ENCODE assay signal across 9 mouse cellular contexts in the genomic region with DNA sequence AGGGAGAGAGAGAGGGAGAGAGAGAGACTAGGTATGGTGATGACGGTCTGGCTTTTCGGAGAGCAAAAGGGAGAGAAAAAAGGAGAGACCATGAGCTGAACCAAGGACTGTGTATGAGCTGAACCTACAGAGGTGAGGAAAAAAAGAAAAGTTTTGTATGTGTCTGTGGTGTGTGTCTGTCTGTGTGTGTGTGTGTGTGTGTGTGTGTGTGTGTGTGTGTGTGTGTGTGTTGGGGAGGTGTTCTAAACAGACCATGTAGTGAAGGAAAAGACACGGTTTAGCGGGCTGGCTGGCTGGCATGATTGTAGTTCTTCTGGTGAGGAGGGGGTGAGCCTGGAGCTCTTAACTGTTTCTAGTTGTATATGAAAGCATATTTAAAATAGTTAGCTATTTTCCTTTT.
DNase-seq lines count a peak whose midpoint lies in the region; ATAC-seq and TF ChIP-seq lines count a peak whose summit lies in the region.
"Had no signal": no experiment of that assay in that cellular context is flagged by ENCODE, and none has a peak within 500 bp of the region (broad histone marks: within the 10 kb centered on the region; RNA-seq: fewer than 3 reads in every experiment).

No protein-coding gene starts in this region.

- no peak for ATAC-seq in liver, postnatal 0 days

- no peaks in the 10 kb centered on the region for H3K36me3 ChIP-seq in testis, adult 2 months (ENCODE audit: control insufficient read depth, insufficient read depth, low read length)
- H3K36me3 ChIP-seq in liver, postnatal 0 days (replicated peaks; ENCODE audit: insufficient read depth, low read length) = no peaks in the 10 kb centered on the region
- H3K36me3 ChIP-seq: liver, embryonic 15.5 days had no signal

- no peak overlapping the region for H3K9ac ChIP-seq in liver, postnatal 0 days (replicated peaks)
- H3K9ac ChIP-seq: liver, embryonic 15.5 days had no signal

- peak overlapping the region; percentile 72 for H3K27ac ChIP-seq in testis, adult 2 months (ENCODE audit: control insufficient read depth, insufficient read depth, low read depth, low read length)
- no peak overlapping the region for H3K27ac ChIP-seq in liver, postnatal 0 days (ENCODE audit: low read depth)
- H3K27ac ChIP-seq: liver, embryonic 15.5 days had no signal

- no peaks in the 10 kb centered on the region for H3K27me3 ChIP-seq in testis, adult 2 months (ENCODE audit: control insufficient read depth, insufficient read depth, low read length)
- peaks cover 24% of the 10 kb centered on the region; the same call in 1 of the 2 replicates for H3K27me3 ChIP-seq in liver, postnatal 0 days (ENCODE audit: insufficient read depth, low read length)

- H3K9me3 ChIP-seq in liver, postnatal 0 days (ENCODE audit: low read length) = no peaks in the 10 kb centered on the region
- H3K9me3 ChIP-seq: liver, embryonic 15.5 days had no signal

- H3K4me1 ChIP-seq in testis, adult 2 months (ENCODE audit: control insufficient read depth, insufficient read depth, low read length) = peaks cover 2% of the 10 kb centered on the region; the same call in 1 of the 2 replicates
- H3K4me1 ChIP-seq in liver, postnatal 0 days (ENCODE audit: insufficient read depth) = no peaks in the 10 kb centered on the region
- H3K4me1 ChIP-seq: liver, embryonic 15.5 days had no signal

- TF ChIP-seq EP300 in liver, postnatal 0 days (IDR thresholded peaks at IDR 0.05; ENCODE audit: low read depth) = no peak

- intact Hi-C loops in left cerebral cortex, postnatal 14 days (cut with DNase I) = loop anchor here (2.0 kb wide), 2 partner anchors 203 to 311 kb away; no protein-coding TSS in a partner anchor

- H3K4me2 ChIP-seq in liver, postnatal 0 days (ENCODE audit: low read depth, low read length) = no peak overlapping the region

- TF ChIP-seq CTCF in testis, adult 2 months (IDR thresholded peaks at IDR 0.05; ENCODE audit: control insufficient read depth, insufficient read depth, insufficient replicate concordance, low read depth, low read length) = no peak
- TF ChIP-seq CTCF in liver, postnatal 0 days (IDR thresholded peaks at IDR 0.05; ENCODE audit: low read depth) = no peak

- TF ChIP-seq POLR2A in testis, adult 2 months (IDR thresholded peaks at IDR 0.05; ENCODE audit: control insufficient read depth, low read depth, low read length) = no peak

- H3K4me3 ChIP-seq in testis, adult 2 months (ENCODE audit: control insufficient read depth, low read depth, low read length) = peak overlapping the region; percentile 51; the same call in 1 of the 2 replicates
- H3K4me3 ChIP-seq in liver, postnatal 0 days (ENCODE audit: low read depth, low read length) = 0 out of 2 replicates have a peak overlapping the region, but pooled peaks have one; percentile 27

- peak; percentile 38 for DNase-seq in adrenal gland, postnatal 10 days
- no peak for DNase-seq in adrenal gland, postnatal 4 days (ENCODE audit: low spot score in 2 of 2)
- DNase-seq in testis, postnatal 14 days (ENCODE audit: low spot score) = no peak
- DNase-seq in liver, postnatal 0 days = no peak
- no peak for DNase-seq in left cerebral cortex, postnatal 14 days (ENCODE audit: low spot score in 2 of 2)
- DNase-seq in natural killer cell, adult 2 months (ENCODE audit: low spot score in 2 of 2) = no peak
- DNase-seq in gastrocnemius, adult 18-20 months (ENCODE audit: low spot score) = no peak

- WGBS in liver, postnatal 0 days (ENCODE audit: insufficient replicate concordance) = 19% methylated on average over 4 of the region's 4 CpGs
